Mouse (Mus musculus): ENCODE data around the gene Gdap2.

DNA sequence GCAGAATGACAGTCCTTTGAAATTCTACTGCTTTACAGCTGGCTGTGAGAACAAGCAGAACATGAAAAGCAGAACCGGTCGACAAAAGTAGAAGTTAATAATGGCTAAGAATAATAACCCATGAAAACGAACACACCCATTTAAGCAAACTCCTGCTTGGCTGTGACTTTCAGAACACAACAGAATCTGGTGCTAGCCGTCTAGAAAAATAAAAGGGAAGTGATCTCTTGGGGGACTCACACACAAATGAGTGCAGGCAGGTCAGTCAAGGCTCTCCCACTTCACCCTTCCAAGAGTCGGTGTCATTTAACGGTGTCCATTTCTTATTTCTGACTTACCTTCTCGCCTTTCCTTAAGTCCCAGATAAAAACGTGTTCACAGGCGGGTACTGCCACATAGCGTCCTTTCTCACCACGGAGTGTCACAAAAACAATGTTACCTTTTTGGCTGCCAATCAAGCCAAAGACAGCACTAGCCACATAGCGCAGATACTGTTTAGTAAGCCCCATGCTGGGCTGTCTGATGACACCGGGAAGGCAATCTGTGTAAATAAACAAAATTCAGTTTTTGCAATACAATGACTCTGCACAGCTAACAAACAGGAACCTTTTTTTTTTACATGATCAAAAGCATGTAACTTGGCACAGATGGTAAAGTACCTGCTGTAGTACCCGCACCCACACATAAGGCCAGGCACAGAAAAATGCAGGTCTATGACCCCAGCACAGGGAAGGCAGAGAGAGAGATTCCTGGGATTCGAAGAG, 1.3 kb upstream of the Gdap2 start:
- no peak for TF ChIP-seq CTCF (IDR thresholded peaks at IDR 0.05; ENCODE audit: borderline replicate concordance, insufficient read depth, low read length)
- no peak for TF ChIP-seq POLR2A (IDR thresholded peaks at IDR 0.05; ENCODE audit: low read depth, low read length)
